Mouse (Mus musculus) heart, embryonic 12.5 days (tissue): ENCODE measurements around the gene Ushbp1. TPM values are rescaled to one million over a fixed set of nuclear protein-coding genes. Genes with fewer than 3 reads are reported as not detected.

Experiments
- ATAC-seq: fragments of 200-750 bp; cut with Nextera tagmentation; 2 replicates; pipeline ENCODE4 v1.8.0; 2017; ENCODE audit warnings: moderate TSS enrichment, moderate library complexity; ENCODE audit not compliant: insufficient number of reproducible peaks, low FRiP score
- H3K27ac ChIP-seq: fragments of 300-500 bp; sonication (generic); 2 replicates; pipeline ENCODE4 v1.5.1; 2016; ENCODE audit warnings: mild to moderate bottlenecking, moderate library complexity; ENCODE audit not compliant: poor library complexity, severe bottlenecking
- H3K27me3 ChIP-seq: fragments of 300-500 bp; sonication (generic); replicated peaks from 2 replicates; pipeline ENCODE4 v1.6.1; 2016; ENCODE audit warnings: mild to moderate bottlenecking, moderate library complexity
- H3K36me3 ChIP-seq: fragments of 300-500 bp; sonication (generic); 2 replicates; pipeline ENCODE4 v1.6.1; 2016; ENCODE audit warnings: mild to moderate bottlenecking, moderate library complexity
- H3K4me1 ChIP-seq: fragments of 300-500 bp; sonication (generic); replicated peaks from 2 replicates; pipeline ENCODE4 v1.6.1; 2016; ENCODE audit warnings: mild to moderate bottlenecking
- H3K4me2 ChIP-seq: fragments of 300-500 bp; sonication (generic); 2 replicates; pipeline ENCODE4 v1.6.1; 2016; ENCODE audit warnings: mild to moderate bottlenecking, moderate library complexity
- H3K4me3 ChIP-seq: fragments of 300-500 bp; sonication (generic); 2 replicates; pipeline ENCODE4 v1.5.1; 2016; ENCODE audit warnings: mild to moderate bottlenecking
- H3K9ac ChIP-seq: fragments of 300-500 bp; sonication (generic); 2 replicates; pipeline ENCODE4 v1.6.1; 2016; ENCODE audit warnings: mild to moderate bottlenecking, moderate library complexity
- H3K9me3 ChIP-seq: fragments of 300-500 bp; sonication (generic); replicated peaks from 2 replicates; pipeline ENCODE4 v1.6.1; 2016; ENCODE audit warnings: mild to moderate bottlenecking, moderate library complexity
- WGBS: fragments of 180-500 bp; shearing (Covaris S2); methylation state at CpG from one replicate; pipeline ENCODE4 v1.1.7; 2016; 5-methylcytosine and 5-hydroxymethylcytosine counted together
- polyA plus RNA-seq: library from polyadenylated mRNA; unstranded; fragments of >200 nt; fragmentation: Nextera tagmentation; extraction: Ambion mirVana; gene quantifications from 2 replicates; pipeline ENCODE4 v1.2.1, GENCODE M21; 2016

The Ushbp1 gene
- polyA plus RNA-seq, 1 experiment from 2014 or later, result 4.8 TPM

DNA sequence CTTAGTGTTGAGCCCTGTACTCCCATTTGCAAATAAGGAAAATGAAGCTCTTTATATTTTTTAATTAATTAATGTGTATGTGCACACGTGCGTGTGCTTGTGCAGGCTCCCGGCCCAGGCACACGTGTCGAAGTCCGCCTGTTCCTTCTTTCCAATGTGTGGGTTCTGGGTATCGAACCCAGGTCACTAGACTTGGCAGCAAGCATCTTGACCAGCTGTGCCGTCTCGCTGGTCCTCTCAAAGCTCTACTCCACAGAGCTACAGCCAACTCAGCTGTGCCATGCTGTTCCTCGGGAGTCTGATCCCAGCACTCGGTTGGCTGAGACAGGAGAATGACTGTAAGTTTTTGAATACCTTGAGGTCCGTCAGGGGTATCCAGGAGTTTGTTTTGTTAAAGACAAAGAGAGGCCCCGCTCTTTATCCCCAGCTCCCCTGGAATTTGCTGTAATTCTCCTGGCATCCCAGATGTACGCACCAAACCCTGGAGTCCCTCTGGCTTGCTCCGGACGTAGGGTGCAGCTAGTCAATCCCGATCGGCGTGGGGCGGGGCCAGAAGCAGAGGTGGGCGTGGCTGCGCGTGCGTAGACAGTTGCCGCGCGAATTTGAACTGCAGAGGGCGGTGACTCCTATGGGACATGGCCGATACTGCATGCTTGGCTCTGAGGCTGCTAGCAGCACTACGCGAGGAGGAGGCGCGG is 9.9 kb upstream of the Ushbp1 start, which contains the start of gene Ankle1:
Gene Ankle1, plus strand, starts transcription at position 610 of the 698 bp plus-strand sequence.
- Histone ChIP-seq H3K36me3 (peaks cover 41% of the 10 kb centered on the region), H3K4me1 (peaks cover 18% of the 10 kb centered on the region), H3K4me3 (peak within 1 kb of the TSS; percentile 71), H3K4me2 (peak within 1 kb of the TSS; percentile 79), H3K27me3 (no peaks in the 10 kb centered on the region), H3K9ac (peak within 1 kb of the TSS; percentile 80), H3K9me3 (no peaks in the 10 kb centered on the region), H3K27ac (no peak within 1 kb of the TSS)
- 16% methylated on average over 33 of the region's 33 CpGs for WGBS
- peak; percentile 91 for ATAC-seq

DNA sequence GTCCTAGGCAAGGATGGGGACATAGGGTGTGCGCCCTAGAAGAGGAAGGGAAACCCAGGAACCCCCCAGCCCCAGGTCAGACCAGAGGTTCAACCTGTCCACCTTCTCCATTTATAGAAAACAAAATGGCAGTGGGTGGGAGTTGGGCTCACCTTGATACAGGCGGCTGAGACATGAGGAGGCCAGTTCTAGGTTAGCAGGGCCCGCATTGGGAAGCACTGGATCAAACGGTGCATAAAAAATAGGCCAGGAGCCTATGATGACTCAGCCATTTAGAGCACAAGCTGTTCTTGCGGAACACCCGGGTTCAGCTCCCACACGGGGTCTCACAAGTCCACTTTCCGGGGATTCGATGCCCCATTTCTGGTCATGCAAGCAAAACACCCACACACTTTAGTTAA is 9.3 kb upstream of the Ushbp1 start:
- Histone ChIP-seq H3K27ac (no peak overlapping the region), H3K9me3 (no peaks in the 10 kb centered on the region), H3K4me1 (peaks cover 18% of the 10 kb centered on the region), H3K4me3 (no peak overlapping the region), H3K27me3 (no peaks in the 10 kb centered on the region), H3K9ac (no peak overlapping the region), H3K4me2 (peak overlapping the region; percentile 79; the same call in 1 of the 2 replicates), H3K36me3 (peaks cover 39% of the 10 kb centered on the region)
- 87% methylated on average over 9 of the region's 9 CpGs for WGBS
- no peak for ATAC-seq

GRCm38 (mm10) chr8:71404011-71404410 is 8.4 kb upstream of the Ushbp1 start:
- 91% methylated on average over 8 of the region's 8 CpGs for WGBS
- no peak overlapping the region for H3K4me2 ChIP-seq

DNA sequence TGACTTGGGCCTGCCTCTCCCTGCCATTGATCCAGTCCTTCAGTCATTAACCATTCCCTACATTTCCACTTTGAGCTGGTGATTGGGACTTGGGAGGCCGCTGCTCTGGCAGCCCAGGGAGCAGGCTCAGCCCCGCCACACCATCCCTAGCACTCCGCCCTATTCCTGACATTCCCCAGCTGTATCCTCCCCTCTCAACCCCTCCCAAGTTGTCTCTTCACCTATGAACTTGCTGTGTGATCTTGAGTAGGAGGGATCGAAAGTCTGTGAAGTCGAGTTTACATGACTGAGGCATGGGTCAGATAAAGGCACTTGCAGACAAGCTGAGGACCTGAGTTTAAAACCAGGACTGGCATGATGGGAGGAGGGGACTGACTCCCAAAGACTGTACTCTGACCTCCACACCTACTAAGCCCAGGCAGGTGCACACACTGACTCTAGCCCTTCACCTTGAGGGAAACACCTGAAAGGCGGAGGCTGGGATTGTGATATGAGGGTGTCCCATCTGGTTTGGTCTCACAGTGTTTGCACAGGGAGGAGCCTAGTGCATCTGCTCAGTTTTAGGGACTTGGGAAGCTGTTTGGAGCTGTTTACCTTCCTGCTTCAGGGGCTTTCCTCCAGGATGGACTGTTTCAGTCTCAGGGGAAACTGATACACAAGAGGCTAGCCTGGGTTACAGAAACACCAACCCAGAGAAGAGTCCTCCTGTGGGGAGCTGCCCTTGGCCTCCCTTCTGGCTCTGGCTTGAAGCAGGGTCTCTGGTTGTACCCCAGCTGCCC is 7.7 kb upstream of the Ushbp1 start:
- no peak overlapping the region; the same call in 1 of the 2 replicates for H3K9ac ChIP-seq
- peaks cover 18% of the 10 kb centered on the region for H3K4me1 ChIP-seq
- H3K4me2 ChIP-seq, result no peak overlapping the region
- peaks cover 39% of the 10 kb centered on the region for H3K36me3 ChIP-seq
- ATAC-seq, result no peak
- no peaks in the 10 kb centered on the region for H3K9me3 ChIP-seq
- no peak overlapping the region for H3K27ac ChIP-seq
- 71% methylated on average over 6 of the region's 6 CpGs for WGBS
- no peaks in the 10 kb centered on the region for H3K27me3 ChIP-seq
- H3K4me3 ChIP-seq, result no peak overlapping the region

More at GRCm38 (mm10) chr8:71404011-71404410, 8.4 kb upstream of the Ushbp1 start:
- peaks cover 18% of the 10 kb centered on the region for H3K4me1 ChIP-seq
- no peak overlapping the region for H3K9ac ChIP-seq
- no peaks in the 10 kb centered on the region for H3K9me3 ChIP-seq
- ATAC-seq, result no peak
- no peak overlapping the region for H3K27ac ChIP-seq
- H3K4me3 ChIP-seq, result no peak overlapping the region
- H3K27me3 ChIP-seq, result no peaks in the 10 kb centered on the region
- peaks cover 39% of the 10 kb centered on the region for H3K36me3 ChIP-seq

GRCm38 (mm10) chr8:71402446-71402964 is 6.9 kb upstream of the Ushbp1 start:
- 88% methylated on average over 9 of the region's 9 CpGs for WGBS

DNA sequence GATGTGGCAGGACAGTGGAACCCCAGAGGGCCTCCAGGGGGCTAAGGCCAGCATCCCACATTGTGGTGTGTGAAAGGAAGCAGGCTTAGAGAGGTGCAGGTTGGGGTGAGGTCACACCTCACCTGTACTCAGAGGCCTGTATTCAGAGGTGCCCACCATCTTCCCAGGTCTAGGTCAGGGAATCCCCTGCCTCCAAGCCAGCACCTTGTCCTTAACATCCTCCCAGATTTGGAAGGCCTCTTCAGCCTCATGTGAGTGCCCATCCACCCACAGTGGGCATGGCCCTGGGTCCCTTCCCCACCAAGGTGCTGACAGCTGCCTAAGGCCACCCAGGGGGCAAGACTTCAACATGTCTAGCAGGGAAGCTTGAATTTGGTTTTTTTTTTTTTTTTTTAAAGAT is 5.9 kb upstream of the Ushbp1 start:
- ATAC-seq, result no peak
- no peak overlapping the region for H3K4me3 ChIP-seq
- H3K4me2 ChIP-seq, result no peak overlapping the region
- H3K27me3 ChIP-seq, result no peaks in the 10 kb centered on the region
- peaks cover 14% of the 10 kb centered on the region for H3K4me1 ChIP-seq
- H3K36me3 ChIP-seq, result peaks cover 29% of the 10 kb centered on the region
- H3K9ac ChIP-seq, result no peak overlapping the region
- no peaks in the 10 kb centered on the region for H3K9me3 ChIP-seq
- H3K27ac ChIP-seq, result no peak overlapping the region

More at GRCm38 (mm10) chr8:71402446-71402964, 6.9 kb upstream of the Ushbp1 start:
- ATAC-seq, result no peak
- Histone ChIP-seq H3K9ac (no peak overlapping the region), H3K4me2 (no peak overlapping the region), H3K36me3 (peaks cover 33% of the 10 kb centered on the region), H3K9me3 (no peaks in the 10 kb centered on the region), H3K27ac (no peak overlapping the region), H3K27me3 (no peaks in the 10 kb centered on the region), H3K4me3 (no peak overlapping the region), H3K4me1 (peaks cover 18% of the 10 kb centered on the region)

- Histone ChIP-seq H3K9me3 (no peaks in the 10 kb centered on the region), H3K9ac (no peak overlapping the region), H3K27me3 (no peaks in the 10 kb centered on the region), H3K27ac (no peak overlapping the region), H3K36me3 (peaks cover 29% of the 10 kb centered on the region), H3K4me3 (no peak overlapping the region), H3K4me1 (peaks cover 12% of the 10 kb centered on the region), H3K4me2 (no peak overlapping the region)
- 82% methylated on average over 2 of the region's 2 CpGs for WGBS
- ATAC-seq, result no peak
These were observed 5.2 kb upstream of the Ushbp1 start for GRCm38 (mm10) chr8:71400826-71401225.

- Histone ChIP-seq H3K9me3 (no peaks in the 10 kb centered on the region), H3K4me3 (peak overlapping the region; percentile 71), H3K27me3 (no peaks in the 10 kb centered on the region), H3K27ac (no peak overlapping the region), H3K36me3 (peaks cover 25% of the 10 kb centered on the region), H3K4me2 (peak overlapping the region; percentile 87), H3K9ac (peak overlapping the region; percentile 74), H3K4me1 (peaks cover 8% of the 10 kb centered on the region)
- 81% methylated on average over 12 of the region's 12 CpGs for WGBS
- ATAC-seq, result no peak
These were observed 2.1 kb upstream of the Ushbp1 start for GRCm38 (mm10) chr8:71397701-71398100.

GRCm38 (mm10) chr8:71396639-71397305 is 1.2 kb upstream of the Ushbp1 start, which contains the start of gene Babam1:
Babam1 (plus strand) TSS chr8:71396861.
- Histone ChIP-seq H3K27me3 (no peaks in the 10 kb centered on the region), H3K4me2 (peak within 1 kb of the TSS; percentile 87), H3K4me3 (peak within 1 kb of the TSS; percentile 71), H3K36me3 (peaks cover 25% of the 10 kb centered on the region), H3K4me1 (peaks cover 8% of the 10 kb centered on the region), H3K9me3 (no peaks in the 10 kb centered on the region), H3K9ac (peak within 1 kb of the TSS; percentile 74), H3K27ac (peak within 1 kb of the TSS; percentile 38)
- under 1% methylated on average over 34 of the region's 34 CpGs for WGBS
- peak; percentile 91 for ATAC-seq

GRCm38 (mm10) chr8:71395071-71395470 is 531 bp downstream of the Ushbp1 start:
- peak overlapping the region; percentile 31 for H3K27ac ChIP-seq
- no peak for ATAC-seq
- no peak overlapping the region for H3K4me3 ChIP-seq
- H3K4me1 ChIP-seq, result peaks cover 8% of the 10 kb centered on the region
- H3K27me3 ChIP-seq, result no peaks in the 10 kb centered on the region
- H3K9me3 ChIP-seq, result no peaks in the 10 kb centered on the region
- peak overlapping the region; percentile 20; the same call in 1 of the 2 replicates for H3K4me2 ChIP-seq
- H3K36me3 ChIP-seq, result peaks cover 19% of the 10 kb centered on the region
- WGBS, result 72% methylated on average over 10 of the region's 10 CpGs
- no peak overlapping the region for H3K9ac ChIP-seq

DNA sequence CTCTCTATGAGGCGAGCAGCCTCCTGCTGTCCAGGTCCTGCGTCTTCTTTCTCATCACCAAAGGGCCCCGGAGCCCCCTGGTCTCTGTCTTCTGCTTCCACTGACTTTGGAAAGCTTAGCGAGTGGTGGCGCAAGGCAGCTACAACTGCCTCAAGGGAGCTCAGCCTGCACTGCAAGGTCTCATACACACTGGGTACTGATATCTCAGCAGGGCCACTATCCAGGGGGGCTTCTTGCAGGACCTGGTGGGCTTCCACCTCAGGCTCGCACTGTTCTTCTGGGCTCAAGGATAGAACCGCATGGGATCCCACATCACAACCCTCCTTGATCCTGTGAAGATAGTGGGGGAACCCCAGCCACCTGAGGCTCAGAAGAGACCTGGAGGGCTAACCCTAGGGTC is 1.1 kb downstream of the Ushbp1 start:
- 83% methylated on average over 7 of the region's 7 CpGs for WGBS
- H3K4me1 ChIP-seq, result peaks cover 8% of the 10 kb centered on the region
- ATAC-seq, result no peak
- H3K9me3 ChIP-seq, result no peaks in the 10 kb centered on the region
- no peak overlapping the region for H3K9ac ChIP-seq
- no peak overlapping the region for H3K4me2 ChIP-seq
- H3K4me3 ChIP-seq, result no peak overlapping the region
- H3K27ac ChIP-seq, result no peak overlapping the region
- H3K36me3 ChIP-seq, result peaks cover 14% of the 10 kb centered on the region
- no peaks in the 10 kb centered on the region for H3K27me3 ChIP-seq
